Mouse (Mus musculus): Measurements from ENCODE around the gene Grik2.

- no peak for TF ChIP-seq CTCF (IDR thresholded peaks at IDR 0.05 in 2 of 3, conservative IDR thresholded peaks at IDR 0.05 in 1 of 3; ENCODE audit: control insufficient read depth in 1 of 3, insufficient read depth in 1 of 3, low read depth in 2 of 3, low read length in 3 of 3, poor library complexity in 1 of 3, severe bottlenecking in 1 of 3)
- no peak for TF ChIP-seq POLR2A (IDR thresholded peaks at IDR 0.05; ENCODE audit: control insufficient read depth in 1 of 2, insufficient read depth in 1 of 2, low read depth in 1 of 2, low read length in 2 of 2, poor library complexity in 1 of 2)
- no peak for TF ChIP-seq MAFK (IDR thresholded peaks at IDR 0.05; ENCODE audit: borderline replicate concordance, low read depth, low read length)
- no peak for TF ChIP-seq MAZ (IDR thresholded peaks at IDR 0.05; ENCODE audit: low read depth, low read length)
- no peak for TF ChIP-seq ETS1 (IDR thresholded peaks at IDR 0.05; ENCODE audit: low read depth, low read length)
- TF ChIP-seq MAX (IDR thresholded peaks at IDR 0.05; ENCODE audit: low read length) = no peak
- TF ChIP-seq USF1 (IDR thresholded peaks at IDR 0.05; ENCODE audit: low read depth, low read length) = no peak
- no peak for TF ChIP-seq SMC3 (IDR thresholded peaks at IDR 0.05; ENCODE audit: low read depth, low read length)
- no peak for TF ChIP-seq GATA1 (IDR thresholded peaks at IDR 0.05; ENCODE audit: low read depth, low read length)
- TF ChIP-seq MYC (IDR thresholded peaks at IDR 0.05; ENCODE audit: low read depth, low read length) = no peak
- TF ChIP-seq HCFC1 (IDR thresholded peaks at IDR 0.05; ENCODE audit: low read depth, low read length) = no peak
- no peak for TF ChIP-seq RCOR1 (IDR thresholded peaks at IDR 0.05; ENCODE audit: low read depth, low read length)
- TF ChIP-seq ZNF384 (IDR thresholded peaks at IDR 0.05; ENCODE audit: low read depth, low read length) = no peak
Observed at GRCm38 (mm10) chr10:49709748-49710147, 78.8 kb downstream of the Grik2 start.

Data from MEL (cell line).